Mouse (Mus musculus) brain, adult 10 weeks (tissue): ENCODE measurements around the gene Cnot4. TPM values are rescaled to one million over a fixed set of nuclear protein-coding genes. Genes with fewer than 3 reads are reported as not detected.

ENCODE experiments used
- polyA plus RNA-seq: library from polyadenylated mRNA; stranded (reverse); fragments of 350-450 nt; fragmentation: Illumina TruSeq; extraction: RNeasy Lipid Tissue Mini Kit (QIAGEN cat#74804); gene quantifications from one replicate; pipeline ENCODE4 v1.2.3, GENCODE M21; 2015; ENCODE audit warnings: low read depth, low replicate concordance

The Cnot4 gene
- polyA plus RNA-seq, result 21.5 TPM

GRCm38 (mm10) chr6:35133579-35134488 is at the start of gene Cnot4:
Gene Cnot4, minus strand, starts transcription at chr6:35133724.

GRCm38 (mm10) chr6:35176979-35177649 is 43.6 kb upstream of the Cnot4 start, which contains the start of gene Nup205:
Gene Nup205, plus strand, starts transcription at chr6:35177421.

GRCm38 (mm10) chr6:34988081-34988761 is 145.3 kb downstream of the Cnot4 start, which contains the start of gene Slc23a4:
Gene Slc23a4, minus strand, starts transcription at chr6:34988404.

Other genes with a start within 250 kb of the Cnot4 start
- gene Wdr91, start 222.8 kb downstream of the Cnot4 start, polyA plus RNA-seq, result 25.8 TPM
- not detected for gene Stra8, start 213.6 kb downstream of the Cnot4 start, polyA plus RNA-seq
- gene Slc23a4, start 145.3 kb downstream of the Cnot4 start, polyA plus RNA-seq, result 0.21 TPM
- gene Nup205, start 43.7 kb upstream of the Cnot4 start, polyA plus RNA-seq, result 14.8 TPM
- 6.7 TPM for gene Slc13a4, start 174.4 kb upstream of the Cnot4 start, polyA plus RNA-seq
- 3.3 TPM for gene Fam180a, start 192.4 kb upstream of the Cnot4 start, polyA plus RNA-seq